Mouse (Mus musculus) cerebellum, postnatal 10 days (tissue): ENCODE data around the gene Gins1.
"Not testable (repeated sequence)": the region's sequence is repeated elsewhere in the genome, so short reads cannot be mapped to it uniquely, and the experiment has no call there.

Source experiments
- DNase-seq, 2 experiments: peaks; one replicate each; pipeline ENCODE4 v3.0.0; 2021; ENCODE audit warnings: mixed read lengths in 2 of 2

Gins1 gene

DNA sequence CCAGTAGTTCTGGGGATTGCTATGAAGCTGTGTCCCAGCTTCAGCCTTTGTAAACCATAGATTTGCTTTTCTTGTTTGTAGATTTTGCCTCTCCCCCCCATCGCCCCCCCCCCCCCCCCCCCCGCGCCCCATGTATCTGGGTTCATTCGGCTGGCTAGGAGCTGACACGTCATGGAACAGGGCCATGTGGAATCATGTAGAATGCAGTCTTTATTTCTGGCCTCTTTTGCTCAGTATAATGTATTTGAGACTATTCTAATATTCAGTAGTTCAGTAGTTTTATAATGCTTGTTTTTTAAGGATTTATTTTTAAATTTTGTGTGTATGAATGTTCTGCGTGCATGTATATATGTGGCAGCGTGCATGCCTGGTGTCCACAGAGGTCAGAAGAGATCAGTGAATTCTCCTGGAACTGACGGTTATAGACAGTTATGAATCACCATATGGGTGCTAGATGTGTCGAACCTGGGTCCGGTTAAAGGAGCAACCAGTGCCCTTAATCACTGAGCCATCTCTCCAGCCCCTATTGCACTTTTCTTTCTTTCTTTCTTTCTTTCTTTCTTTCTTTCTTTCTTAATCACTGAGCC, 5.2 kb downstream of the Gins1 start:
- DNase-seq, result no peak

DNA sequence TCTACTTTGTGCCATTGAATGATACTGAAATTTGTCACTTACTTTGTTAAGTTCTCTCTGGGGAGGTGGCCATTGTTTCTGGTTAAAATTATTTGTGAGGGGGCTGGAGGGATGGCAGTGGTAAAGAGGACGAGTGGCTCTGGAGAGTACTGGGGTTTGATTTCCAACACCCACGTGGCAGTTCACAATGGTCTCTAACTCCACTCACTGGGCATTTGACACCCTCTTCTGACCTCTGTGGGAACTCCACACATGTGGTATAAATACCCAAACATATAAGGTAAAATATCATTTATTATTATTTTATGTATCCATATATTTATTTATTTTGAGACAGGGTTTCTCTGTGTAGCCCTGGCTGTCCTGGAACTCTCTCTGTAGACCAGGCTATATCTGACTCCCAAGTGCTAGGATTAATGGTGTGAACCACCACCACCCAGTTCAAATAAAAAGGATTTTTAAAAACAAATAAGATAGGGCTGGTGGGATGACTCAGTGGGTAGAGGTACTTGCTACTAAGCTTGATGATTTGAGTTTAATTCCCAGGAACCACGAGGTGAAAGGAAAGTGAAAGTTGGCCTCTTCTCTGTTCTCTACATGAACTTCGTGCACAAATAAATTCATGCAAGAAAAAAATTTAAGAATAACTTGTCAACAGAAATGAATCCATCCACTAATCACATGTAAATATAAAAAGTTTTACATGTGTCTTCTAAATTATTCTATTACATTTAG, 9.7 kb downstream of the Gins1 start:
- no peak for DNase-seq

DNA sequence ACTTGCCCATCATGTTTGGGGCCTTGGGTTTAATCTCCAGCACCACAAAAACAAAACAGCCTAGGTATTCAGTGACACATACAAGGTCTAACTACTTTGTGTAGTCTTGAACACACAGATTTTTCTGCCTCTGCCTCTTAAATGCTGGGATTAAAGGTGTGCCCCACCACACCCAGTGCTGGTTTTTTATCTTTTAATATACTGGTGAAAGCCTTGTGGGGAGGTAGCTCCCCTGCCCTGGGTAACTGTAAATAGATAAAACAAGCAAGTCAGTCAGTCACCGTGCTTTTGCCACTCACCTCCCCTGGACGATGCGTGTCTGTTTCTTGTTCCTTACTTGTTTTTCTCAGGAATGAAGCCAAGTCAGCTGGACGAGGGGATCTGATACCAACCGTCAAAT, 10.6 kb downstream of the Gins1 start:
- DNase-seq, result no peak

DNA sequence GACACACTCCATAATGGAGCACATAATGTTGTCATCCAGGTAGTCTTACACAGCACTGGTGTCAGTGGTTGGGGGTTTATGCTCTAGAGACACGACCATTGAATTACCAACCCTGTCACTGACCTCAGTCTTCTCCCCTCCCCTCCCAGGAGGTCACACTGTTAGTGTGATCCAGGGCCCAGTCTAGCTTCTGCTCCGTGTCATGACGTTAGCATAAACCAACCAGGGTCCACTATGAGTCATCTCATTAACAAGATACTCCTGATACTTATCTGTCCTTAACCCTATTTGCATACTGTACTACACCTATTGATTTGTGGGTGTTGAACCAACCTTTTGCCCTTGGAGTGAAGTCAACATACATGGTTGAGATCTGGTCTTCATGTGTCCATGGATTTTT, 13.5 kb downstream of the Gins1 start:
- no peak for DNase-seq

DNA sequence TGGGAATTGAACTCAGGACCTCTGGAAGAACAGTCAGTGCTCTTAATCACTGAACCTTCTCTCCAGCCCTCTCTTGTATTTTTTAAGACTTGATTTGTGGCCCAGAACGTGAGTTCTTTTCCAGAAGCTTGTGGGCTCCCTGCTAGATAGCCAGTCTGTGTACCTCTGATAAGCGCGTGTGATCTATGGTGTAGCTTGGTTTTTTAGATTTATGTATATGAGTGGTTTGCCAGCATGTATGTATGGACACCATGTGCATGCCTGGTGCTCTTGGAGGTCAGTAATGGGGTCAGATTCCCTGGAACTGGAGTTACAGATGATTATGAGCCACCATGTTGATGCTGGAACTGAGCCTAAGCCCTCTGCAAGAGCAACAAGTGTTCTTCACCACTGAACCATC, 15.3 kb downstream of the Gins1 start:
- DNase-seq, result no peak

DNA sequence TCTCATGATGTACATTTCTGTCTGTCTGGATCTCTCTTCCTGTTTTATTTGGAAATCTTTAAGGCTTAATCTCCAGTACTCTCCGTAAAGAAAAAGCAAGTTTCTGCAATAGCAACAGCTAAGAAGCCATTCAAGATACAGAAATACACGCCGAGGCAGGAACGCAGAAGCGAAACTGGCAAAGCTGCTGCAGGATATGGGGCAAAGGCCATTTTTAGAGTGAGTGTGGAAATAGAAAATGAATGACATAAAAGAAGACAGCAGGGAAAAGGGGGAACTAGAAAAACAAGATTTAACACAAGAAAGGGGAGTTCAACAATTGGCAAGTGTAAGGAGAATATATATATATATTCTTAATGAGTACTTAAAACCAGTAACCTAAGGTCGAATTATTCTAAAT, 16.5 kb downstream of the Gins1 start:
- no peak for DNase-seq

DNA sequence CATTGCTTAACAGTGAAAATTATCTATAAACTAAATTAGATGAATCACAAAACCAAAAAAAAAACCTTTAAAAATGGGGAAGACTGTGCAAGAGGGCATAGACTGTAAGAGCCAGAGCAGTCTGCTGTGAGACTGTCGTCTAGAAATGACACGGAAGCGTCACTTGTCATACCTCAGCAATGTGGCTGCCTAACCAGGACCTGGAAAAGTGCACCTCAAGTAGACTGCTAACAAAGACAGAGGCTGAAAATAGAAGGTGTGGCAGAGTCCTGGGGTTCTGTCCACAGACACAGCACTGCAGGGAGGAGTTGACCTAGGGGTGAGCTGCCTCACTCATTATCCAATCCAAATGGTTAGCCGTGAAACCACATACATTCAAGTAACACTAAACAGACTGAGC, 17.0 kb downstream of the Gins1 start:
- no peak for DNase-seq

DNA sequence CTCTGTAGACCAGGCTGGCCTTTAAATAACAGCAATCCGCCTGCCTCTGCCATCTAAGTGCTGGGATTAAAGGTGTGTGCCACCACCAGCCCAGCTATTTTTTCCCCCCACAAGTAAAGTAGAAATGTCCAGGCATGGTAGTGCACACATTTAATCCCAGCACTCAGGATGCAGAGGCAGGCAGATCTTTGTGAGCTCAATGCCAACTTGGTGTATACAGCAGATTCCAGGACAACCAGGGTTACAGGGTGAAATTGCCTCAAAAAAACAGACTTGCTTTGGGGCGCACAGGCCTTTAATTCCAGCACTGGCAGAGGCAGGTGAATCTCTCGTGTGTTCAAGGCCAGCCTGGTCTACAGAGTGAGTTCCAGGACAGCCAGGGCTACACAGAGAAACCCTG, 17.8 kb downstream of the Gins1 start:
- DNase-seq, result no peak

DNA sequence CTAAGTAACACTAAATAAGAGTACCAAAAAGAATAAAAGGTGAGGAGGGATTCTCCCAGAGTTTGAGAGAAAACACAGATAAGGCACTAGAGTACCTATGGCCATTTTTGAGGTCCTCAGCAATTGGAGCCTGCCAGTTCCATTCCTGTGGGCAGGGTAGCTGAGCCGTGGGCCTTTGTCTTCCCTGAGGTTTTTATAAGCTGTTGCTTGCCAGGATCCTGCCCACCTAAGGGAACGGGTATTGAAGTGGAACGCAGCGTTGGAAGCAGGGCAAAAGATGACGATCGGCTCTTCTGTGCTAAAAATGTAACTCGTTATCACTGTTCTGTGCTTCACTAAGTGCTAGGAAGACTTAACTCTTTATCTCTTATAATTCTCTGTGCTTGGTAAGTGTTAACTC, 18.3 kb downstream of the Gins1 start:
- no peak for DNase-seq

DNA sequence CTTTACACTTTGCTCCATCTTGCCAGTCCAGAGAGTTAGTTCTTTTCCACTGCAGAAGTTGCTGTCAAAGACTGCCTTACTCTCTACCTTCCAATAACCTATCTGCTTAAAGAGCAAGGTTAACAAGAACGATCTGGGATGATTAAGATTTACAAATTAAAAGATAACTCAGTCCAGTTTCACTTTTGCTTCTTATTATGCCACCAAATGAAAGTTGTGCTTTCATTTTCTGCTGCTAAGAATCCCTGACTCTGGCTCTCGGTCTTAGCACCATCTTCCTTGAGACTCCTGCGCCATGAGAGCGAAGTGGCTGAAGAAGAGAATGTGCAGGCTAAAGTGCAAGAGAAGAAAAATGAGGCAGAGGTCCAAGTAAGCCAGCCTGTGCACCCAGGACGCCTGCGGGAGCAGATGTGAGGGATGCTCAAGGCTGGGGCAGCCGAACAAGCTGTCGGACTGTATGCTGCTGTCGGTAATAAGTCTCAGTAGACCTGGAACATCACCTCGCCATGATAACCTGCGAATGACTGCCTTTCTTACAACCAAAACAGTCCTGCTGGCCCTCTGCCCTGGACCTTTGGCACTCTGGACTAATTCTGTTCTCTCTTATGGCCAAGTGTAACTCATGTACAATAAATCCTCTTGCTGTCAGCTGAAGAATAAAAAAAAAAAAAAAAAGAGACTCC, 22.0 kb downstream of the Gins1 start:
- DNase-seq, result peak; percentile 78 to 86

DNA sequence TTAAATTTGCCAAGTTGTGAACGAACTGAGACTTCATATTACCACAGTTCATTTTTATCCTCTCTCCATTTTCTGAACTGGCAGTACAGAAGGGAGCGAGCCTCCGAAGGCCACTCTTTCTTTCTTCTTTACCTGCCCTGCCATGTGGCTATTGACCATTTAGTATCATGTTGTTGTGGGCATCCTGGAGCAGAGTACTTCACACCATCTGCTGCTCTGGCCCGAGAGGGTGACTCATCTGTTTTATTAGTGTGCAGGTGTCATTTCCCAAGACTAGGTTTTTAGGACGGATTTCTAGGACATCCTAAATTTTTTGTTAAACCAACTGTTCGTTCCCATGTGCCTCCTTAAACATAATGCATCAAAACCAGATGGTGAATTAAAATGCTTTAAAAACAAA, 24.0 kb downstream of the Gins1 start:
- DNase-seq, result peak in 1 of 2 experiments; percentile 26

DNA sequence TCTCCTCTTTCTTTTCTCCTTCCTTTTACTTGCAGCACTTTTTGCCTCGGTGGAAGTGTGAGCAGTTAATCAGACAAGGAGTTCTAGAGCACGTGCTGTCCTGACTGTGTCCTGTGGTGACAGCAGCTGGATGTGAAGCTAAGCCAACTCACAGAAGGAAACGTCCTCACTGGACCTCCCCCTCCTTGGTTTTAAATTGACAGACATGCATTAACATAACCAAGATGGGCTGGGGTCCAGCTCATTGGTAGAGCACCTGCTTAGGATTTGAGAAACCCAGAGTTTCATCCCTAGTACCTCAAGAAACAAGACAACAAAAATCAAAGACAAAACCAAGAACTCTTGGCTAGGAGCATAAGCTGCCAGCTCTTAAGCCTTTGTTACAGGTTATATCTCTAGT, 25.6 kb downstream of the Gins1 start:
- peak; percentile 66 to 73 for DNase-seq

DNA sequence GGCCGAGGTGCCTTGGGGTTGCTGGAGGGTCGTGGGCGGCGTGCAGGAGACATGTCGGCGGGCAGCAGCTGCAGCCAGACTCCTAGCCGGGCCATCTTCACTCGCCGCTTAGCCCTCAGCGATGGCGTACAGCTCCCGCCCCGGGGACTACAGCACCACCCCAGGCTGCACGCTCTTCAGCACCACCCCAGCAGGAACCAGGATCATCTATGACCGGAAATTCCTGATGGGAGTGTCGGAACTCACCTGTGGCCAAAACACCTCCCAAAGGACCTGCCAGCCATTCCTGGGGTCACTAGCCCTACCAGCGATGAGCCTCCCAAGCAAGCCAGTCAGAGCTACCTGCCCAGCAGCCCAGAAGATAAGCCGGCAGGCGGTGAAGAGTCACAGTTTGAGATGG, 28.3 kb downstream of the Gins1 start:
- no peak for DNase-seq

DNA sequence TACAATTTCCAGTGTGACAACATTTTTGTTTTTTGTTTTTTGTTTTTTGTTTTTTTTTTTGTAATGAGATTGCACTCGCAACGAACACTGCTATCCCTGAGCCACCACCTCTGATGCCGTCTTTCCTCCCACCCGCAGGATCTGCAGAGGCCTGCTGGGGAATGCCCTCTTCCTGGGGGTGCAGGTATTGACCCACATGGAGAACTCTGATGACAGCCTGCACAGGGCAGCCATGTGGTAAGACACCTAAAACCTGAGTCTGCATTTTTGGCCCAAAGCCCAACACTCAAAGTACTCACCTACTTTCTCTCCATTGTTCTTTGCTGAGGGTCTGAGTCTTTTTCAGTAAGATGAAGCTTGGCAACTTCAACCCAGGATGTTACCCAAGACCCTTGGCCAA, 29.5 kb downstream of the Gins1 start:
- DNase-seq, result no peak

DNA sequence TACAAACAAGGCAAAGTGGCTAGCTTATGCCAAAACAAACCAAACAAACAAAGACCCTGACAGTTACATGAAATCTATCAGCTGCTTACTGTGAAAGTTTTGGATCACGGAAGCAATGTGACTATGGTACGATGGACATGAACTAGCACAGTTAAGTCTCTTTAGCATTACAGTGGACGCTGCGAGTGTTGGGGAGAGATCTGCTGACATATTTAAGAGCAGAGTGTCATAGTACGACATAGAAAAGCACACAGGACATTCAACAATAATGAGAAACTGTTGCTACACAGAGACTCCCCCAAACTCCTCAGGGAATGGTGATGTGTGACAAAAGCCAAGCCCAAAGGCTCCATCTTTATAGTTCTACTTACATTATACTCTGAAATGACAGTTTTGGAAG, 38.8 kb downstream of the Gins1 start:
- DNase-seq, result no peak

DNA sequence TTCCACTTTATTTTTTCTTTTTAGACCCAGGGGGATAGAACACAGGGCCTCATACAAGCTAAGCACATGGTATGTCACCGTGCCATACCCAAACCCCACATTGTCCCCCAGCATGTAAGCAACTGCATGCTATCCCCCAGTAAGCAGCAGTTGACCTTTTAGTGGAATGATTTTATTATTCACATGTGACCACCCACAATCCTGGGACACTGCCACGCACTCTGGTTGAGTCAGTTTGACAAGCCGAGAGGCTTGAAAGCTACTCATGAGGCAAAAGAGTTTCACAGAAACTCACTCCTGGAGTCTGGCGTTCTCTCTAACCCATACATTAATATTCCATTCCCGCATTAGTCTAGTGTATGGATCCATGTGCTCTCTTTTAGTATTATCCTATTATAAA, 42.1 kb downstream of the Gins1 start:
- DNase-seq, result peak; percentile 60 to 63

DNA sequence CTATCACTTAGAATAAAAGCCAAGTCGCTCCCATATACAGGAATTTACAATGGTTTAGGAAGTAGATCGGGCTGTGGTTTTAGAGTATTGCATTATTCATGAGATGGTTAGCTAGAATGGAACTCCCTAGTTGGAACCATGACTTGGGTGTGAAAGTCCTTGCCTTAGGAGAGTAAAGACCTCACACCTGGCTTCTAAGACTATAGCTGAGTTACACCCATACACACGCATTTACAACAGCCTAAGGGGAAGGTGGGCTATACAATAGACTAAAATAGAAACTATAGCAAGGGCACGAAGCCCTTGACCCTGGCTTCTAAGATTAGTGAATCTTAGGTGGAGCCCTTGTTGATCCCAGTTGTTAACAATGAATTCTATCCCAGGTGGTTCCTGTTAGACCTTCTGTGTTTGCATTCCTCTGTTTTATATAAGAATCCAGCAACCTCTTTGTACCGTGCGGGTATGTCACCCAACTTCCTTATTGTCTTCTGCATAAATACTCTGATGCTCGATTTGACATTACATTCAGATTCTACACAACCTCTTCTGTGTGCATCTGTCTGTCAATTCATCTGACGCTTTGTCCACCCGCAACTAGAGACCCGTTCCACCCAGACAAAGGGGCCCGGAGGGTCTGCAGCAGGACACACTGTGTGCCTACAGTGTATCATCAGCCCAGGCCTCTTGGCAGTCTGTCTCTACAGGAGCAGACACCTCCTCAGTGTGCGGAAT, 42.8 kb downstream of the Gins1 start:
- not testable (repeated sequence) for DNase-seq

DNA sequence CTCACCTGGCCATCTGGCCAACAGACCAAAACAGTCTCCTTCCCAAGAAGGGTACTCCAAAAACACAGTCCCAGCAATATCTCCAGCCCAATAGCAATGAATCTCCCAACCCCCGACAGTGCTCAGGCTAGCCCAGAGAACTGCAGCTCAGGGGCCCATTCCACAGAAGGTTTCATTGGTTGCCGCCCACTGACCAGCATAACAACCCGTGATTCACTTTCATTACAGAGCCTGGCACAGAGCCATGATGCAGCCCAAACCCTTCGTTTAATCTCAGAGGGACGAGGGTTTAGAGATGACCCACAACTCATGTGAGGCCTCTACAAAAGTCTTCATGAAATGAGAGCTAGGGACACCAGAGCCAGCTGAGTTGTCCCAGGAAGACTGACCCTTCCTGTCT, 43.6 kb downstream of the Gins1 start:
- peak; percentile 29 to 38 for DNase-seq

DNA sequence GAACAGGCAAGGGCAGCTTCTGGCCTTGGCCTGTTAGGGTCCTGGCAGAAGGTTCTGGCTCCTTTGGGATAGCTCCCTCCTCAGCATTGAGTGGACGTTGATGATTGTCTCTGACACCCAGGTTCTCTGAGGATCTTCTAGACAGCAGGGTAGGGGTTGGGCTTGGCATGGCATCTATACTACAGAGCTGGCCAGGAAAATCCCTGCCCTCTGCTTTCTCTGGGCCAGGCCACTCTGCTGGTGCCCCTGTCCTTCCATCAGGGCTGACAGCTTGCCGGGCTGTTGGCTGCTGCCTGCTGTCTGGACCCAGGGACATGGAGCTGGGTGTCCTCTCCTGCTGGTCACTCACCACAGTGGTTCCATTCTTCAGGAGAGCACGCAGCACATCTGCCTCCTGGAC, 44.5 kb downstream of the Gins1 start:
- peak; percentile 68 to 75 for DNase-seq

DNA sequence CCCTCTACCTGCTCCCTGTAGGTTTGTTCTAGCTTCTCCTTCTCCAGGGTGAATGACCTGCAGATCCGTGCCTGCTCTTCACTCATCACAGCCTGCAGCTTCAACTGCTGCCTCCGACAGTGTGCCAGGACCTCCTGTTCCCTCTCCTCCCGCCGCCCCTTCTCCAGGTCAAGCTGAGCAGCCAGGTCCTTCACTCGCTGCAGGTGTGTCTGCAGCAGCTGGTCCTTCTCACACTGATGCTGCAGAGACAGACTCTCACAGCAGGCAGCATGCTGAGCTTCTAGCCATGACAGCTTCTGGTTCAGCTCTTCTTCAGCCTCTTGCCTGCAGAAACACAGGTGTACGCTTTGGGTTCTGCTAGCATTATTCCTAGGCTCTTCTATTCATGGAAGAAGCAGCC, 44.9 kb downstream of the Gins1 start:
- DNase-seq, result peak; percentile 44 to 53

DNA sequence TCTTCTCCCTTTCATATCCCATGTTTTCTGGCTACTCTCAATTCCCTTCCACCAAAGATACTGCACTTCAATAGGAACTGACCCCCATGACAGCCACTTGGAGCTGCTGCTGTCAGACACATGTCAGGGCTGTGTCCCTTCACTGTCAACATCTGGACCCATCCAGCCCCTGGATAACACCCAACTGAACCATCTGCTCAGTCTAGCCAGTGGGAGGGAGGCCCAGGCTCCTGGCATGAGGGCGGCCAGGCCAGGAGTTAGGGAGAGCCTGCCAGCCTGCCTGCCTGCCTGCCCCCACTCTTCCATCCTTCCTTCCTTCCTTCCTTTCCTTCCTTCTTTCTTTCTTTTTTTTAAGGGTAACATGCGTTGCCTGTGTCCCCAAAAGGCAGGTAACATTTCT, 46.0 kb downstream of the Gins1 start:
- peak; percentile 78 to 85 for DNase-seq

DNA sequence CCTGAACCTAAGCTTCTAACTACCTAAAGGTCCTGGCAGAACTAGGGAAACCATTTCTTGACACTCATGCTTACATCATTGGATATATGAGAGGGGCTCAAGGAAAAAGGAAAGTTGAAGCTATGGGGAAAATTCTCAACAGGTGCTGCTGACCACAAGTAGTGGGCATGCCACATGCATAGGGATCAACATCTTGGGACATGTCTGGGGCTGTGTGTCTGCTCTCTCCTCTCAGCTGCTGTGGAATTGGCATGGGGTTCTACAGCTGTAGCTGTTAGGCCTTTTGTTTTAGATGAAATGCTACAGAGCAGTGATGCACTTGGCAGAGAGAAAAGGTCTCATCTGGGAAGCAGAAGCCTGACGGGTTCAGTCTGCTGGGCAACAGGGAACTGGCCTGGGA, 50.7 kb downstream of the Gins1 start:
- DNase-seq, result no peak

DNA sequence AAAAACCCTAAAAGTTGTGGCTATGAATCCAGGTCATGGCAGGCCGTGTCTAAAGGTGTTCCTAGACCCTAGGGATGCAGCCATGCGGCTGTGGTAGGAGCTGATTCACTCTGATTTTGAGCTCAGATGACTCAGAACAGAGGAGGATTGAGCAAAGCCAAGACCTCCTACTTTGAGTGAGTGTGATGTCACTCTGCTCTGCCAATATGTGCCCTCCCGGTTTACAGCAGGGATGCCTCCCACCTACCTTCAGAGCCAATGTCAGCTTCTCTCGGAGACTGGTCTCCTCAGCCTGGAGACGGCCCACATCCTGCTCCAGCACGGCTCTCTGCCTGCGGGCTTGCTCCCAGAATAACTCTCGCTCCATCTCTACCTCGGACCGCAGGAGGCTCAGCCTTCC, 54.3 kb downstream of the Gins1 start:
- DNase-seq, result no peak

DNA sequence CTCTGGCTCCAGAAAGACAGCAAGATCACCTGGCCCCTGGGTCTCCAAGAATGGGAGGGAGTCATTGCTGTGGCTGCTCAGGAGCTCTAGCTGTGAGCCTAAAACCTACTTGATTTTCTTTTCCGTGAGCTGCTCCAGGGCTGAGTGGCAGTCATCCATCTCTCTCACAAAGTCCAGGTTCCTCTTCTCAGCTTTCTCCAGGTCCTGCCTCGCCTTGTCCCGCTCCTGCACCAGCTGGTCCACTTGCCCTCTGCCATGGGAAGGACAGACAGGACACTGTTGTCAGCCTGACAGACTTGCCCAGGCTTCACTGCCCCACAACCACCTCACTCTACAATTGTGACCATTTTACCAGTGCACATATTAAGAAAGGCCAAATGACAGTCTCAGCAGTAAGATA, 58.0 kb downstream of the Gins1 start:
- DNase-seq, result no peak
